Comparison of ENCODE assay signal across 13 mouse cellular contexts in the genomic region with DNA sequence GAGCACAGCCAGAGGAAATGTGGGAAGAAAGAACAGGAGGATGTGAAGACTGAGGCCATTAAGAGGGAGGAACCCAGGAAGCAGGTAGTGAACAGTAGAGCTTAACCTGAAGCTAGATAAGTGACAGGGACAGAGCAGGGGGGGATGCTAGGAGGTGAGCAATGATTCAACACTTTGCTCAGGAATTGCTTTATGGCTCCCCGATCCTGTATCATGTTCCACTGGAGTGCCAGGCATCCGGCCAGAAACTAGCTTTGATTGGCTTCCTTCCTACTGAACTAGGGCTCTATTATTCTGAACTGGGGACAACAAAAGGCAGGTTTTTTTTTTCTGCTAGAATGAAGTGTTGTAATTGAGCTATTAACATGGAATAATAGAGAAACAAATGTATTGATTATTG.
A peak's percentile ranks its signal among the peaks of the same experiment; 100 is the strongest.
DNase-seq lines count a peak whose midpoint lies in the region; TF ChIP-seq lines count a peak whose summit lies in the region.
"Had no signal": no experiment of that assay in that cellular context is flagged by ENCODE, and none has a peak within 500 bp of the region (broad histone marks: within the 10 kb centered on the region; RNA-seq: fewer than 3 reads in every experiment).

No protein-coding gene starts in this region.

- TF ChIP-seq POLR2A in kidney, adult 2 months (IDR thresholded peaks at IDR 0.05; ENCODE audit: low read depth, low read length) = no peak

- no peaks in the 10 kb centered on the region for H3K27me3 ChIP-seq in kidney, adult 2 months (replicated peaks; ENCODE audit: control insufficient read depth, insufficient read depth, low read length)
- H3K27me3 ChIP-seq: heart, embryonic 15.5 days; neural tube, embryonic 12.5 days had no signal

- no peak for TF ChIP-seq CTCF in kidney, adult 2 months (conservative IDR thresholded peaks at IDR 0.05; ENCODE audit: insufficient read depth, insufficient read length, low read depth, low read length)

- peak; percentile 29 for DNase-seq in adrenal gland, postnatal 10 days
- DNase-seq in adrenal gland, adult 18-20 months (ENCODE audit: low spot score in 2 of 2) = no peak
- peak; percentile 11 for DNase-seq in kidney, adult 2 months
- no peak for DNase-seq in kidney, adult 18-20 months
- peak; percentile 20 for DNase-seq in right cerebral cortex, postnatal 4 days
- no peak for DNase-seq in right cerebral cortex, postnatal 25 days
- peak; percentile 6 to 9 for DNase-seq in layer of hippocampus, postnatal 36 days
- DNase-seq in cerebellum, postnatal 4 days (ENCODE audit: low spot score in 2 of 2) = no peak
- DNase-seq: liver, postnatal 0 days; right cerebral cortex, adult 18-20 months; thymus, adult 18-20 months had no signal

- H3K4me1 ChIP-seq in kidney, adult 2 months (ENCODE audit: control insufficient read depth, insufficient read depth, low read length) = no peaks in the 10 kb centered on the region
- H3K4me1 ChIP-seq: neural tube, embryonic 12.5 days had no signal

- H3K4me3 ChIP-seq in kidney, adult 2 months (ENCODE audit: insufficient read depth, low read depth, low read length) = no peak overlapping the region
- H3K4me3 ChIP-seq: heart, embryonic 15.5 days; neural tube, embryonic 12.5 days had no signal

- 6% methylated on average over 2 of the region's 2 CpGs for WGBS in kidney, adult 2 months

- H3K27ac ChIP-seq in kidney, adult 2 months (ENCODE audit: insufficient read depth, low read depth, low read length) = no peak overlapping the region
- H3K27ac ChIP-seq: heart, embryonic 15.5 days; neural tube, embryonic 12.5 days had no signal

- no peaks in the 10 kb centered on the region for H3K36me3 ChIP-seq in kidney, adult 2 months (ENCODE audit: control insufficient read depth, insufficient read depth, low read length)
- H3K36me3 ChIP-seq: heart, embryonic 15.5 days; neural tube, embryonic 12.5 days had no signal

Comparison
In these comparisons a context has a peak if more than half of its experiments do, and no peak if none do; other contexts are left out.
1. DNase-seq: peak in adrenal gland, postnatal 10 days (single experiment), kidney, adult 2 months (single experiment), right cerebral cortex, postnatal 4 days (single experiment) and layer of hippocampus, postnatal 36 days (2 of 2); none in adrenal gland, adult 18-20 months (0 of 2), kidney, adult 18-20 months (single experiment), right cerebral cortex, postnatal 25 days (single experiment) and cerebellum, postnatal 4 days (0 of 2).